ENCODE assay signal across 8 mouse cellular contexts in genomic region chr2:32704021-32704421, GRCm38 (mm10). TPM values are rescaled to one million over a fixed set of nuclear protein-coding genes. Genes with fewer than 3 reads are reported as not detected.
A peak's percentile ranks its signal among the peaks of the same experiment; 100 is the strongest.
DNase-seq lines count a peak whose midpoint lies in the region; ATAC-seq lines count a peak whose summit lies in the region.

Fpgs (minus strand) TSS chr2:32704145.

- intact Hi-C loops in left cerebral cortex, postnatal 25 days (cut with DNase I), result no loop called here

- 83% methylated on average over 2 of the region's 2 CpGs for WGBS in neural tube, embryonic 11.5 days
- WGBS in forebrain, embryonic 10.5 days, result 92% methylated on average over 2 of the region's 2 CpGs
- 92% methylated on average over 2 of the region's 2 CpGs for WGBS in midbrain, embryonic 11.5 days

- DNase-seq in neural tube, embryonic 11.5 days (ENCODE audit: low spot score), result no peak
- DNase-seq in neural tube, embryonic 10.5 days (ENCODE audit: extremely low spot score, low spot score), result no peak
- no peak for DNase-seq in forebrain, embryonic 10.5 days (ENCODE audit: extremely low spot score, low spot score)
- DNase-seq in kidney, adult 8-10 months, result peak; percentile 90 to 92
- DNase-seq in midbrain, embryonic 11.5 days (ENCODE audit: low spot score, missing footprints), result no peak
- DNase-seq in Muller cell, postnatal 12 days (ENCODE audit: inconsistent ontology term), result no peak
- DNase-seq in left cerebral cortex, postnatal 25 days (ENCODE audit: low spot score in 2 of 2), result no peak
- no peak for DNase-seq in cerebellum, adult 9-10 months

- no peaks in the 10 kb centered on the region for H3K9me3 ChIP-seq in neural tube, embryonic 11.5 days (ENCODE audit: control insufficient read depth, low read length)
- no peaks in the 10 kb centered on the region for H3K9me3 ChIP-seq in forebrain, embryonic 10.5 days
- no peaks in the 10 kb centered on the region for H3K9me3 ChIP-seq in midbrain, embryonic 11.5 days (ENCODE audit: control insufficient read depth, low read length)

- no peak within 1 kb of the TSS for H3K9ac ChIP-seq in neural tube, embryonic 11.5 days (ENCODE audit: low read length)
- no peak within 1 kb of the TSS for H3K9ac ChIP-seq in midbrain, embryonic 11.5 days (ENCODE audit: low read length)

- ATAC-seq in neural tube, embryonic 11.5 days (ENCODE audit: insufficient read depth, low FRiP score, low TSS enrichment), result no peak
- ATAC-seq in midbrain, embryonic 11.5 days (ENCODE audit: low FRiP score), result no peak

- H3K36me3 ChIP-seq in neural tube, embryonic 11.5 days (ENCODE audit: control insufficient read depth, insufficient read depth, low read length), result peaks cover 27% of the 10 kb centered on the region
- H3K36me3 ChIP-seq in forebrain, embryonic 10.5 days (replicated peaks), result peaks cover 72% of the 10 kb centered on the region
- peaks cover 21% of the 10 kb centered on the region; the same call in 1 of the 2 replicates for H3K36me3 ChIP-seq in midbrain, embryonic 11.5 days (ENCODE audit: control insufficient read depth, insufficient read depth, low read length)

- no peaks in the 10 kb centered on the region for H3K4me1 ChIP-seq in neural tube, embryonic 11.5 days (ENCODE audit: control insufficient read depth, insufficient read depth, low read length)
- 0 out of 2 replicates have a peak, but pooled peaks cover 2% of the 10 kb centered on the region for H3K4me1 ChIP-seq in forebrain, embryonic 10.5 days
- no peaks in the 10 kb centered on the region for H3K4me1 ChIP-seq in midbrain, embryonic 11.5 days (ENCODE audit: control insufficient read depth, insufficient read depth, low read length)

- H3K4me2 ChIP-seq in neural tube, embryonic 11.5 days (ENCODE audit: low read depth), result no peak within 1 kb of the TSS
- no peak within 1 kb of the TSS for H3K4me2 ChIP-seq in midbrain, embryonic 11.5 days

- no peak within 1 kb of the TSS for H3K27ac ChIP-seq in neural tube, embryonic 11.5 days (ENCODE audit: low read depth, low read length)
- H3K27ac ChIP-seq in forebrain, embryonic 10.5 days, result no peak within 1 kb of the TSS
- no peak within 1 kb of the TSS for H3K27ac ChIP-seq in midbrain, embryonic 11.5 days (ENCODE audit: low read depth, low read length)

- H3K4me3 ChIP-seq in neural tube, embryonic 11.5 days (ENCODE audit: low read depth, low read length), result no peak within 1 kb of the TSS
- H3K4me3 ChIP-seq in forebrain, embryonic 10.5 days, result no peak within 1 kb of the TSS
- no peak within 1 kb of the TSS for H3K4me3 ChIP-seq in midbrain, embryonic 11.5 days (ENCODE audit: low read depth, low read length)

- no peaks in the 10 kb centered on the region for H3K27me3 ChIP-seq in neural tube, embryonic 11.5 days (ENCODE audit: control insufficient read depth, insufficient read depth, low read length)
- no peaks in the 10 kb centered on the region for H3K27me3 ChIP-seq in forebrain, embryonic 10.5 days (ENCODE audit: poor library complexity, severe bottlenecking)
- H3K27me3 ChIP-seq in midbrain, embryonic 11.5 days (ENCODE audit: control insufficient read depth, insufficient read depth, low read length), result no peaks in the 10 kb centered on the region

RNA-seq across cellular contexts. Expression of gene Fpgs, which starts in this region (rescaled TPM):
- polyA plus RNA-seq in neural tube, embryonic 11.5 days (2014; fragmentation: Nextera tagmentation; extraction: Ambion mirVana), result 18.0 and 19.4 TPM in 2 replicates
- polyA plus RNA-seq in forebrain, embryonic 10.5 days (2016; fragmentation: Nextera tagmentation; extraction: Ambion mirVana), result 27.4 and 29.5 TPM in 2 replicates
- polyA plus RNA-seq in midbrain, embryonic 11.5 days (2014; fragmentation: Nextera tagmentation; extraction: Ambion mirVana), result 10.3 and 13.9 TPM in 2 replicates
- total RNA-seq in left cerebral cortex, postnatal 25 days (2021), result 1 to 10 TPM; 7.1 to 9.4 TPM

Comparison
In these comparisons a context has a peak if more than half of its experiments do, and no peak if none do; other contexts are left out.
1. DNase-seq: peak in kidney, adult 8-10 months (2 of 2); none in neural tube, embryonic 11.5 days (single experiment), neural tube, embryonic 10.5 days (single experiment), forebrain, embryonic 10.5 days (single experiment), midbrain, embryonic 11.5 days (single experiment), Muller cell, postnatal 12 days (single experiment), left cerebral cortex, postnatal 25 days (0 of 2) and cerebellum, adult 9-10 months (single experiment).